Mouse (Mus musculus): ENCODE data around the gene Runx1. TPM values are rescaled to one million over a fixed set of nuclear protein-coding genes. Genes with fewer than 3 reads are reported as not detected.

Runx1 gene
- polyA plus RNA-seq, 1 experiment, result 24.5 TPM

GRCm38 (mm10) chr16:92838709-92839108 lies 12.8 kb upstream of the Runx1 start:
- Histone ChIP-seq H3K4me3 (replicated peaks; ENCODE audit: control insufficient read depth, low read depth, low read length) (no peak overlapping the region), H3K4me1 (ENCODE audit: control insufficient read depth, insufficient read depth, low read length) (no peaks in the 10 kb centered on the region), H3K27ac (ENCODE audit: control insufficient read depth, insufficient read depth, low read depth, low read length, poor library complexity) (no peak overlapping the region)
- no peak for TF ChIP-seq POLR2A (IDR thresholded peaks at IDR 0.05; ENCODE audit: borderline replicate concordance, control insufficient read depth, low read depth, low read length)
- TF ChIP-seq CTCF (IDR thresholded peaks at IDR 0.05; ENCODE audit: control insufficient read depth, insufficient read depth, low read length), result no peak

- TF ChIP-seq CTCF (IDR thresholded peaks at IDR 0.05; ENCODE audit: control insufficient read depth, insufficient read depth, low read length) (no peak), POLR2A (IDR thresholded peaks at IDR 0.05; ENCODE audit: borderline replicate concordance, control insufficient read depth, low read depth, low read length) (no peak)
- H3K27ac ChIP-seq (ENCODE audit: control insufficient read depth, insufficient read depth, low read depth, low read length, poor library complexity), result no peak overlapping the region
- H3K4me3 ChIP-seq (replicated peaks; ENCODE audit: control insufficient read depth, low read depth, low read length), result no peak overlapping the region
- WGBS, result 81% methylated on average over 2 of the region's 2 CpGs
- H3K4me1 ChIP-seq (ENCODE audit: control insufficient read depth, insufficient read depth, low read length), result peaks cover 1% of the 10 kb centered on the region; the same call in 1 of the 2 replicates
Measured at GRCm38 (mm10) chr16:92831341-92831740, 5.4 kb upstream of the Runx1 start.

- Histone ChIP-seq H3K4me1 (ENCODE audit: control insufficient read depth, insufficient read depth, low read length) (peaks cover 1% of the 10 kb centered on the region; the same call in 1 of the 2 replicates), H3K4me3 (replicated peaks; ENCODE audit: control insufficient read depth, low read depth, low read length) (no peak overlapping the region), H3K27ac (ENCODE audit: control insufficient read depth, insufficient read depth, low read depth, low read length, poor library complexity) (no peak overlapping the region)
- 67% methylated on average over 14 of the region's 14 CpGs for WGBS
- TF ChIP-seq CTCF (IDR thresholded peaks at IDR 0.05; ENCODE audit: control insufficient read depth, insufficient read depth, low read length), result no peak
- TF ChIP-seq POLR2A (IDR thresholded peaks at IDR 0.05; ENCODE audit: borderline replicate concordance, control insufficient read depth, low read depth, low read length), result no peak
Measured at GRCm38 (mm10) chr16:92830479-92830878, 4.5 kb upstream of the Runx1 start.

GRCm38 (mm10) chr16:92828308-92828862 lies 2.4 kb upstream of the Runx1 start:
- peaks cover 1% of the 10 kb centered on the region; the same call in 1 of the 2 replicates for H3K4me1 ChIP-seq (ENCODE audit: control insufficient read depth, insufficient read depth, low read length)
- TF ChIP-seq POLR2A (IDR thresholded peaks at IDR 0.05; ENCODE audit: borderline replicate concordance, control insufficient read depth, low read depth, low read length), result no peak
- TF ChIP-seq CTCF (IDR thresholded peaks at IDR 0.05; ENCODE audit: control insufficient read depth, insufficient read depth, low read length), result no peak
- WGBS, result 78% methylated on average over 8 of the region's 8 CpGs
- H3K4me3 ChIP-seq (replicated peaks; ENCODE audit: control insufficient read depth, low read depth, low read length), result no peak overlapping the region
- no peak overlapping the region for H3K27ac ChIP-seq (ENCODE audit: control insufficient read depth, insufficient read depth, low read depth, low read length, poor library complexity)

GRCm38 (mm10) chr16:92827663-92828307 lies 1.8 kb upstream of the Runx1 start:
- 67% methylated on average over 7 of the region's 7 CpGs for WGBS
- H3K4me3 ChIP-seq (replicated peaks; ENCODE audit: control insufficient read depth, low read depth, low read length), result no peak overlapping the region
- no peak overlapping the region for H3K27ac ChIP-seq (ENCODE audit: control insufficient read depth, insufficient read depth, low read depth, low read length, poor library complexity)
- peaks cover 4% of the 10 kb centered on the region for H3K4me1 ChIP-seq (ENCODE audit: control insufficient read depth, insufficient read depth, low read length)
- TF ChIP-seq CTCF (IDR thresholded peaks at IDR 0.05; ENCODE audit: control insufficient read depth, insufficient read depth, low read length) (peak; percentile 52; the same call in 1 of the 2 replicates), POLR2A (IDR thresholded peaks at IDR 0.05; ENCODE audit: borderline replicate concordance, control insufficient read depth, low read depth, low read length) (no peak)

- WGBS, result 31% methylated on average over 6 of the region's 6 CpGs
- H3K4me1 ChIP-seq (ENCODE audit: control insufficient read depth, insufficient read depth, low read length), result peaks cover 8% of the 10 kb centered on the region
- no peak overlapping the region for H3K4me3 ChIP-seq (replicated peaks; ENCODE audit: control insufficient read depth, low read depth, low read length)
- H3K27ac ChIP-seq (ENCODE audit: control insufficient read depth, insufficient read depth, low read depth, low read length, poor library complexity), result peak overlapping the region; percentile 61; the same call in 1 of the 2 replicates
- TF ChIP-seq POLR2A (IDR thresholded peaks at IDR 0.05; ENCODE audit: borderline replicate concordance, control insufficient read depth, low read depth, low read length) (no peak), CTCF (IDR thresholded peaks at IDR 0.05; ENCODE audit: control insufficient read depth, insufficient read depth, low read length) (no peak)
Measured at GRCm38 (mm10) chr16:92826683-92827082, 734 bp upstream of the Runx1 start.

- peak overlapping the region; percentile 82 for H3K4me3 ChIP-seq (replicated peaks; ENCODE audit: control insufficient read depth, low read depth, low read length)
- 2% methylated on average over 18 of the region's 18 CpGs for WGBS
- peak overlapping the region; percentile 88 for H3K27ac ChIP-seq (ENCODE audit: control insufficient read depth, insufficient read depth, low read depth, low read length, poor library complexity)
- TF ChIP-seq POLR2A (IDR thresholded peaks at IDR 0.05; ENCODE audit: borderline replicate concordance, control insufficient read depth, low read depth, low read length), result no peak; the same call in 1 of the 2 replicates
- TF ChIP-seq CTCF (IDR thresholded peaks at IDR 0.05; ENCODE audit: control insufficient read depth, insufficient read depth, low read length), result no peak
- peaks cover 11% of the 10 kb centered on the region for H3K4me1 ChIP-seq (ENCODE audit: control insufficient read depth, insufficient read depth, low read length)
Measured at GRCm38 (mm10) chr16:92825204-92825843, 625 bp downstream of the Runx1 start.

GRCm38 (mm10) chr16:92824723-92825203 lies 1.2 kb downstream of the Runx1 start:
- H3K4me1 ChIP-seq (ENCODE audit: control insufficient read depth, insufficient read depth, low read length), result peaks cover 16% of the 10 kb centered on the region

More at GRCm38 (mm10) chr16:92824723-92825203, 1.2 kb downstream of the Runx1 start:
- Histone ChIP-seq H3K4me3 (replicated peaks; ENCODE audit: control insufficient read depth, low read depth, low read length) (peak overlapping the region; percentile 82), H3K27ac (ENCODE audit: control insufficient read depth, insufficient read depth, low read depth, low read length, poor library complexity) (peak overlapping the region; percentile 88)
- TF ChIP-seq CTCF (IDR thresholded peaks at IDR 0.05; ENCODE audit: control insufficient read depth, insufficient read depth, low read length), result no peak
- no peak for TF ChIP-seq POLR2A (IDR thresholded peaks at IDR 0.05; ENCODE audit: borderline replicate concordance, control insufficient read depth, low read depth, low read length)
- 1% methylated on average over 9 of the region's 9 CpGs for WGBS
